Mouse (Mus musculus) cerebellum, adult 11-12 months (tissue): ENCODE results near the gene Mrpl4.

Experiments used
- DNase-seq: peaks from one replicate; pipeline ENCODE4 v3.0.0; 2022

Gene Mrpl4

GRCm38 (mm10) chr9:21018600-21018999 is 16.1 kb downstream of the Mrpl4 start:
- no peak for DNase-seq

DNA sequence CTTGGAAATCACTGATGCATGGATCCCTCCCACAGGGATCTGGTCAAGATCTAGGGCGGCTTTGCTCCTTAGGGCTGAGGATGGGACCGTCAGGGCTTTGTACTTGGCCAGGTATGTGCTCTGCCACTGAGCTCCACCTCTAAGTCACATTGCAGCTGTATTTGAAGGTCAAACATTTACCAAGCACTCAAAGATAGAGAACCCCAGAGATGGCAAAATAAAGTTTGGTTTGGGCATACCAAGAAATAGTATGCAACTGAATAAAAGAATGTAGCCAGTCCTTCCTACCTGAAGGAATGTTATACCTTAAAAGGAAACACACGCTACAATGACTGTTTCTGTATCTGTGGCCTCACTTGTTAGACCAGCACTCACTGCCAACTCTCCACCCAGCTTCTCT is 18.8 kb downstream of the Mrpl4 start:
- no peak for DNase-seq

DNA sequence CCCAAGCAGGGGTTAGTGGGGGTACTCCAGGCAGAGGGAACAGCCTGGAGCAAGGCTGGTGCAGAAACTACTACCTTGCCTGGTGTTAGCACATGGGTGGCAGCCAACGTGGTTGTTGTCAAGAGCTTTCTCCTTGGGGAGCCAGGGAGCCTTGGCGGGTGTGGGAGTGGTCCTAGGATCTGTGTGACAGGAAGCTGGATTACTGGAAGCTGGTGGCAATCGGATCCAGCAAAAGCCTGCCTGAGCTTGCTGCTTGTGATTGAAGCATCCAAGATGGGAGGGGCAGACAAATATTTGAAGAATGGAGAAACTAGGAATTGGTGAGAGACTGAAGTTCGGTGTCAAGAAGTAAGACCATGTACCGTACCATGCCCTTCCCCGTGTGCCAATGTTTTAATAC is 19.8 kb downstream of the Mrpl4 start:
- no peak for DNase-seq

DNA sequence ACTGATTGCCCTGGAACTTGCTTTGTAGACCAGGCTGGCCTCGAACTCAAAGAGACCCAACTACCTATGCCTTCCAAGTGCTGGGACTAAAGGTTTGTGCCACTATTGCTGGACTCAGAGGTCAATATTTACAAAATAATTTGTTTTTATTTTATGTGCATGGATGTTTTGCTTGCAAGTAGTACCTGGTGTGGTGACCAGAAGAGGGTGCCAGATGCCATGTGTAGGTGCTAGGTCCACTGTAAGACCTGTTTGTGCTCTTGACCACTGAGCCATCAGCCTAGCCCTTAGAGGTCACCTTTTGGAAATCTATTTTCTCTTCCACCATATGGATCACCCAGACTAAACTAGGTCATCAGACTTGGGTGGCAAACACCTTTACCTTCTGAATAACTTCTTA is 20.2 kb downstream of the Mrpl4 start:
- no peak for DNase-seq

DNA sequence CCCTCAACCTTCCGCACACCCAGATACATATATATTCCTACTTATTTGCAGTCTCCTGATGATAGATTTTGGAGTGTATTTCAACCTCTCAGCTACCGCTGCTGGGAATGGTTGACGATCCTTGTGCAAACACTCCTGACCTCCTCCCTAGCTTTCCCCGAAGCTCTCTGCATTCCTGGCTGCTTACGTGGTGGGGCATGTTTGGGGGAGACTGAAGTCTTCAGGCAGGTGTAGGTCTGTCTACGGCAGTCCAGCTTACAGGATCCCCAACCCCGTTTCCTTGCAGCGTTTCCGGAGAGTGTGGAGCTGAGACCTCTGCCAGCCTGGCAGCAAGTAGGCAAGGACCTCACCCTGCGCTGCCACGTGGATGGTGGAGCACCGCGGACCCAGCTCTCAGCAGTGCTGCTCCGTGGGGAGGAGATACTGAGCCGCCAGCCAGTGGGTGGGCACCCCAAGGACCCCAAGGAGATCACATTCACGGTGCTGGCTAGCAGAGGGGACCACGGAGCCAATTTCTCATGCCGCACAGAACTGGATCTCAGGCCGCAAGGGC is 22.8 kb downstream of the Mrpl4 start:
- DNase-seq: no peak

DNA sequence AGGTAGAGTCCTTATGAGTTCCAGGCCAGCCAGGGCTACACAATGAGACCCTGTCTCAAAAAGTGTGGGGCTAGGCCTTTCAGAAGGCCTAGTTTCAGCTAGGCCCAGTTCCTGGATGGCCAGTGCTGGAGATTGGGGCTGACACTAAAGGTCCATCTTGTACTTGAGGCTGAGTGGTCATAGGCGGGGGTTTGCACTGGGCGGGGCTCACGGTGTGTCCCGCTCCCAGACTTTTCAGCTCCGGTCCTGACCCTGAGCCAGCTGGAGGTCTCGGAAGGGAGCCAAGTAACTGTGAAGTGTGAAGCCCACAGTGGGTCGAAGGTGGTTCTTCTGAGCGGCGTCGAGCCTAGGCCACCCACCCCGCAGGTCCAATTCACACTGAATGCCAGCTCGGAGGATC is 24.3 kb downstream of the Mrpl4 start:
- DNase-seq: no peak

DNA sequence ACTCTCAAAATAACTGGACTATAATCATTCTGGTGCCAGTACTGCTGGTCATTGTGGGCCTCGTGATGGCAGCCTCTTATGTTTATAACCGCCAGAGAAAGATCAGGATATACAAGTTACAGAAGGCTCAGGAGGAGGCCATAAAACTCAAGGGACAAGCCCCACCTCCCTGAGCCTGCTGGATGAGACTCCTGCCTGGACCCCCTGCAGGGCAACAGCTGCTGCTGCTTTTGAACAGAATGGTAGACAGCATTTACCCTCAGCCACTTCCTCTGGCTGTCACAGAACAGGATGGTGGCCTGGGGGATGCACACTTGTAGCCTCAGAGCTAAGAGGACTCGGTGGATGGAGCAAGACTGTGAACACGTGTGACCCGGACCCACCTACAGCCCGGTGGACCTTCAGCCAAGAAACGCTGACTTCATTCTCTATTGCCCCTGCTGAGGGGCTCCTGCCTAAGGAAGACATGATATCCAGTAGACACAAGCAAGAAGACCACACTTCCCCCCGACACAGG is 25.3 kb downstream of the Mrpl4 start:
- no peak for DNase-seq

GRCm38 (mm10) chr9:21028560-21029110 is 26.1 kb downstream of the Mrpl4 start:
- no peak for DNase-seq

GRCm38 (mm10) chr9:21029291-21030054 is 26.9 kb downstream of the Mrpl4 start, which contains the start of gene Icam4:
Icam4 (plus strand) TSS chr9:21029373.
- peak; percentile 46 for DNase-seq

DNA sequence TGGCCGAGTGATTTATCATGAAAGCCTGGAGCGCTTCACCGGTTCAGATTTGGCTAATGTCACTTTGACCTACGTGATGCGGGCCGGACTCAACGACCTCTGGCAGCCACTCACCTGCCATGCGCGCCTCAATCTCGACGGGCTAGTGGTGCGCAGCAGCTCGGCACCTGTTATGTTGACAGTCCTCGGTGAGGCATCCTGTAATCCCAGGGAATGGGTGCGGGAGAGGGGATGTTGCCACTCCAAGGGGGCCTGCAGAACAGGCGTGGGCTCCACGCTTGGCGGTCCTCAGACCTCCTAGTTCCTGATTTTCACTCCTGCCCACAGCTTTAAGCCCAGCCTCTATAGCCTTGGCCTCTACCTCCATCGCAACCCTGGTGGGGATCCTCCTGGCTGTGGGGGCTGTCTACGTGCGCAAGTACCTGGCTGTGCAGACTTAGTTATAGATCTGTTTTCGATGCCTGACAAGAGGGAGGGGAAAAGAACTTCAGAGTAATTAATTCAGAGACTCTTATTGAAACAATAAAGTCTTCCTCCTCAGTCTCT is 27.6 kb downstream of the Mrpl4 start:
- no peak for DNase-seq

GRCm38 (mm10) chr9:21030781-21031250 is 28.3 kb downstream of the Mrpl4 start:
- DNase-seq: peak; percentile 73

GRCm38 (mm10) chr9:21031251-21031895 is 28.8 kb downstream of the Mrpl4 start:
- DNase-seq: peak; percentile 39

GRCm38 (mm10) chr9:21031896-21032351 is 29.4 kb downstream of the Mrpl4 start, which contains the start of gene Icam5:
Icam5 (plus strand) TSS chr9:21032073.
- DNase-seq: no peak

DNA sequence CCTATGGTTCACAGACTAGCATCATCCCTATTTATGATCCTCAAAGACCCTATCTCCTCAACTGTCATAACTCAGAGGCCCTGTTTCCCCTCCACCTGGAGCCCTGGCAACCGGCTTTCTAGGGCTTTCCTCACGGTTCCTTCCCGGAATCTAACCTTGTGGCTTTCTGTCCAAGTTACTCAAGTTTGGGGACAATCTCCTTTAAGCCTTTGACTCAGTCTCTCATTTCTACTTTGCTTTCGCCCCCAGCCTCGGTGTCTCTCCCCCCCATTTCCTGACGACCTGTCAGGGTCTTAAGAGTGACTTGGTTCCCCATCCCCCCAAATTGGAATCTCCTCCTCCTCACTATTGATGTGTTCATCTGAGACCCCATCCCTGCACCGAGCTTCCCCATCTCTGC is 30.0 kb downstream of the Mrpl4 start:
- no peak for DNase-seq

DNA sequence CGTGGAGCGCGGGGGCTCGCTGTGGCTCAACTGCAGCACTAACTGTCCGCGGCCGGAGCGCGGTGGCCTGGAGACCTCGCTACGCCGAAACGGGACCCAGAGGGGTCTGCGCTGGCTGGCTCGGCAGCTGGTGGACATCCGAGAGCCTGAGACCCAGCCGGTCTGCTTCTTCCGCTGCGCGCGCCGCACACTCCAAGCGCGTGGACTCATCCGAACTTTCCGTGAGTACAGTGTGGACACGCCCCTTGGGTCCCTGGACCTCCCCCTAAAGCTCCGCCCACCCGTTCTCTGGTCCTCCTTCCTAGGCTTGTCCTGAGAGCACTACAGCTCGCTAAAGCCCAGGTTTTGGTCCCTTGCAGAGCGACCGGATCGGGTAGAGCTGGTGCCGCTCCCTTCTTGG is 30.6 kb downstream of the Mrpl4 start:
- no peak for DNase-seq

- no peak for DNase-seq
Observed at GRCm38 (mm10) chr9:21034481-21035085, 32.0 kb downstream of the Mrpl4 start.

DNA sequence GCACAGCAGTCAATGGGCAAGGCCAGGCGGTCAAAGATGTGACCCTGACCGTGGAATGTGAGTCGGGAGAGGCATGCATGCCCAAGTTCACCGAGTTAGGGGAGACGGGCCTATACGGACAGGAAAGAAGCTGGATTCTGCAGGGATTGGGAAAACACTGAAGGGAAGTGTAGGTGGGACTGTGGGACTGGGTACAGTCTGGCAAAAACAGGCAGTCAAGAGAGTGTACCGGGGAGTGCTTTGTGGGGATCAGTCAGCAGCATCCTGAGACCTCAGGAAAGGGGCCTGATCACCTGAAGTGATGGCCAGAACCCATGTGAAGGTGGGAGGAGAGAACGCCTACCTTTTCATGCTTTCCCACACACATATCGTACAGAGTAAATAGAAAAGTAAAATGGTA is 33.0 kb downstream of the Mrpl4 start:
- DNase-seq: no peak

DNA sequence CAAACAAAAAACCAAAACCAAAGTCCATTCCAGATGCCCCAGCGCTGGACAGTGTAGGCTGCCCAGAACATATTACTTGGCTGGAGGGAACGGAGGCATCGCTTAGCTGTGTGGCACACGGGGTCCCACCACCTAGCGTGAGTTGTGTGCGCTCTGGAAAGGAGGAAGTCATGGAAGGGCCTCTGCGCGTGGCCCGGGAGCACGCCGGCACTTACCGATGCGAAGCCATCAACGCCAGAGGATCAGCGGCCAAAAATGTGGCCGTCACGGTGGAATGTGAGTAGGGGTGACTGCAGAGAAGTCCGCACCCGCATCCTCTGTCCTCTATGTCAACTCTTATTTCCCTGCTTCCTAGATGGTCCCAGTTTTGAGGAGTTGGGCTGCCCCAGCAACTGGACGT is 33.6 kb downstream of the Mrpl4 start:
- no peak for DNase-seq

- DNase-seq: no peak
Observed at GRCm38 (mm10) chr9:21036666-21037065, 34.1 kb downstream of the Mrpl4 start.

- no peak for DNase-seq
Observed at GRCm38 (mm10) chr9:21037481-21037891, 34.9 kb downstream of the Mrpl4 start.

DNA sequence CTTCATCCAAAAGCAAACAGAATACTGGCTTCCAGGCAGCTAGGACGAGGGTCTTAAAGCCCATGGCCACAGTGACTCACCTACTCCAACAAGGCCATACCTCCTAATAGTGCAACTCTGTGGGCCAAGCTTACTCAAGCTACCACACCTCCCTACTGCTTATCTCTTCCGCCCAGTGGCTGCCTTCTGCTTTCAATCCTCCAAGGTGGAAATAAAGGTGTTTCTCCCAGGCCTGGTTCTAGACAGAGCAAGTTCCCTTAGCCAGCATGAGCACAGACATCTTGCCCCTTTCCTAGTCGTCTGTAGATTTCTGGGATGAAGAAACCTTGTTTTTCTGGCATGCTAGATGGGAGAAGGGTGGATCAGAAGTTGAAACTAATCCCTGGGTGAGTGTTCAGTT is 37.2 kb downstream of the Mrpl4 start:
- no peak for DNase-seq

DNA sequence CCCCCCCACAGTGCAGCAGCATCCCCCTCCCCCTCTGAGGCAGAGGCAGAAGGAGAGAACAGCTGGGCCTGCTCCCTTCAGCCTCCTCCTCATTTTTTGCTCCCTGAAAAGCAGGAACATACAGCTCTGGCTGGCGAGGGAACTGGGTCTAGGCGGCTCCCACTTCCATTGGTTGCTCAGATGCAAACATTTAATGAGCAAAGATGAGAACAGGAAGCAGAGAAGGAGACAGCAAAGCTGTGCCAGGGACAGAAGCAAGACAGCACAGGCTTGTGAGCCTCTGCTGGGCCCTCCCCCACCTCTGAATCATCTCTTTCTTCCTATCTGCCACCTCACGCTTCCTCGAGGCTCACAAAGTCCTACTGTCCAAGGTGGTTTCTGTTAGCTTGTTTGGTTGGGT is 38.8 kb downstream of the Mrpl4 start:
- DNase-seq: no peak

DNA sequence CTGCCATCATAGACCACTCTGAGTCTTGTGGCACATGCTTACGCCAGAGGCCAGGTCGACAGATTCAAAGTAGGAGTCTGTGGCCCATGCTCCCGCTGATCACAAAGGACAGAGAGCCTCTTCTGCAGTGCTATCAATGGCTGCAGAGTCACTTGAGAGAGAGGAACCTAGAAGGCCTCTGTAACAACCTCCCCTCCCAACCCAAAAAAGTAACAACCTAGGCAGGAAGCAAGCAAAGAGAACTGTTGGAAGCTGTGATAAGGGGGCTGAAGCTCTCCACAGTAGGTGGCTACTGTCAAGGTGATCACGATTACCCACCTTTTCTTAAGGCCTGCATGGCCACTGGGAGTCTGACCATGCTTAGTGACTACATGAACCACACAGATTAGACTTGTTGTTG is 41.0 kb downstream of the Mrpl4 start:
- DNase-seq: no peak
